Mouse (Mus musculus) CH12.LX (cell line): Measurements from ENCODE around the gene Otogl. TPM values are rescaled to one million over a fixed set of nuclear protein-coding genes. Genes with fewer than 3 reads are reported as not detected.

Source experiments
- DNase-seq: peaks from one replicate; pipeline ENCODE4 v3.0.0-alpha.2; 2013; ENCODE audit errors: extremely low read depth
- H3K27ac ChIP-seq: 2 replicates; pipeline ENCODE4 v1.5.1; 2012; ENCODE audit warnings: low read depth, mild to moderate bottlenecking, control low read depth, moderate library complexity; ENCODE audit not compliant: insufficient read depth
- H3K27me3 ChIP-seq: replicated peaks from 2 replicates; pipeline ENCODE3; 2012; ENCODE audit warnings: inconsistent platforms
- H3K36me3 ChIP-seq, 2 experiments: replicated peaks in 1 of 2; 2 replicates each; pipeline versions ENCODE3 to v1.6.1; 2012; ENCODE audit warnings: inconsistent platforms in 1 of 2, low read length in 1 of 2, mild to moderate bottlenecking in 1 of 2, mixed read lengths in 1 of 2, moderate library complexity in 1 of 2; ENCODE audit not compliant: control insufficient read depth in 1 of 2, insufficient read depth in 1 of 2
- H3K4me1 ChIP-seq, 2 experiments: 2 replicates each; pipeline ENCODE4 v1.6.1; 2012; ENCODE audit warnings: inconsistent platforms in 1 of 2, moderate library complexity in 1 of 2; ENCODE audit not compliant: insufficient read depth in 2 of 2, control insufficient read depth in 1 of 2
- H3K4me2 ChIP-seq: 2 replicates; pipeline ENCODE4 v1.6.1; 2012; ENCODE audit warnings: low read depth, mild to moderate bottlenecking, control low read depth; ENCODE audit not compliant: poor library complexity, insufficient read depth, severe bottlenecking
- H3K4me3 ChIP-seq, 3 experiments: fragments of 150-350 bp in 1 of 3; sonication (generic) in 1 of 3; replicated peaks in 1 of 3; 2 replicates each; pipeline versions ENCODE3 to v1.5.1; 2011 to 2012; ENCODE audit warnings: low read depth in 2 of 3, low read length in 2 of 3, mild to moderate bottlenecking in 2 of 3, moderate library complexity in 2 of 3, control low read depth in 1 of 3, improper control_type of control experiment in 1 of 3, inconsistent platforms in 1 of 3, mixed read lengths in 1 of 3; ENCODE audit not compliant: poor library complexity in 1 of 3
- H3K79me2 ChIP-seq: replicated peaks from 2 replicates; pipeline ENCODE4 v1.6.1; 2012; ENCODE audit warnings: mild to moderate bottlenecking, moderate library complexity; ENCODE audit not compliant: control insufficient read depth, poor library complexity, insufficient read depth, severe bottlenecking; ENCODE audit errors: extremely low read depth
- H3K9ac ChIP-seq: 2 replicates; pipeline ENCODE4 v1.6.1; 2012; ENCODE audit warnings: low read depth, mild to moderate bottlenecking, control low read depth, moderate library complexity; ENCODE audit not compliant: insufficient read depth
- H3K9me3 ChIP-seq: replicated peaks from 2 replicates; pipeline ENCODE3; 2012; ENCODE audit warnings: low read length, inconsistent platforms, mixed read lengths
- CHD1 ChIP-seq: IDR thresholded peaks from 2 replicates; pipeline ENCODE4 v1.6.1; 2012; ENCODE audit warnings: low read depth, low read length, improper control_type of control experiment, inconsistent platforms
- CTCF ChIP-seq, 2 experiments: IDR thresholded peaks in 1 of 2; conservative IDR thresholded peaks in 1 of 2; 2 replicates each; pipeline ENCODE4 v1.5.1; 2011 to 2012; ENCODE audit warnings: low read depth in 2 of 2, low read length in 2 of 2, improper control_type of control experiment in 1 of 2, inconsistent platforms in 1 of 2, mild to moderate bottlenecking in 1 of 2, moderate library complexity in 1 of 2
- E2F4 ChIP-seq: IDR thresholded peaks from 2 replicates; pipeline ENCODE4 v1.6.1; 2011; ENCODE audit warnings: low read depth, low read length, improper control_type of control experiment; ENCODE audit not compliant: insufficient replicate concordance
- EP300 ChIP-seq: IDR thresholded peaks from 2 replicates; pipeline ENCODE4 v1.6.1; 2011; ENCODE audit warnings: low read length, improper control_type of control experiment
- ETS1 ChIP-seq: conservative IDR thresholded peaks from 2 replicates; pipeline ENCODE4 v1.6.1; 2012; ENCODE audit warnings: low read depth, mild to moderate bottlenecking, inconsistent platforms, low read length, improper control_type of control experiment, moderate library complexity
- IRF4 ChIP-seq: IDR thresholded peaks from 2 replicates; pipeline ENCODE4 v1.6.1; 2014; ENCODE audit warnings: low read depth, mild to moderate bottlenecking, inconsistent platforms, low read length, improper control_type of control experiment
- JUND ChIP-seq: conservative IDR thresholded peaks from 2 replicates; pipeline ENCODE4 v1.6.1; 2011; ENCODE audit warnings: low read depth, low read length, improper control_type of control experiment
- MAX ChIP-seq: IDR thresholded peaks from 2 replicates; pipeline ENCODE4 v1.6.1; 2011; ENCODE audit warnings: low read length, improper control_type of control experiment
- MAZ ChIP-seq: IDR thresholded peaks from 2 replicates; pipeline ENCODE4 v1.6.1; 2012; ENCODE audit warnings: low read depth, mild to moderate bottlenecking, inconsistent platforms, low read length, improper control_type of control experiment, moderate library complexity
- MXI1 ChIP-seq: IDR thresholded peaks from 2 replicates; pipeline ENCODE4 v1.6.1; 2011; ENCODE audit warnings: mild to moderate bottlenecking, low read depth, low read length, improper control_type of control experiment
- MYC ChIP-seq: IDR thresholded peaks from 2 replicates; pipeline ENCODE4 v1.6.1; 2011; ENCODE audit warnings: low read depth, mild to moderate bottlenecking, improper control_type of control experiment, low read length
- NELFE ChIP-seq: IDR thresholded peaks from 2 replicates; pipeline ENCODE4 v1.6.1; 2011; ENCODE audit warnings: low read depth, low read length, improper control_type of control experiment
- NRF1 ChIP-seq: IDR thresholded peaks from 2 replicates; pipeline ENCODE4 v1.6.1; 2014; ENCODE audit warnings: low read depth, mild to moderate bottlenecking, inconsistent platforms, low read length, improper control_type of control experiment, moderate library complexity
- POLR2AphosphoS2 ChIP-seq: IDR thresholded peaks from 2 replicates; pipeline ENCODE4 v1.6.1; 2011; ENCODE audit warnings: low read depth, low read length, improper control_type of control experiment
- TBP ChIP-seq: conservative IDR thresholded peaks from 2 replicates; pipeline ENCODE4 v1.6.1; 2011; ENCODE audit warnings: low read depth, low read length, improper control_type of control experiment
- TCF12 ChIP-seq: IDR thresholded peaks from 2 replicates; pipeline ENCODE4 v1.6.1; 2014; ENCODE audit warnings: low read depth, mild to moderate bottlenecking, inconsistent platforms, low read length, improper control_type of control experiment
- ZKSCAN1 ChIP-seq: IDR thresholded peaks from 2 replicates; pipeline ENCODE4 v1.6.1; 2012; ENCODE audit warnings: low read depth, inconsistent platforms, low read length, improper control_type of control experiment, borderline replicate concordance
- ZMIZ1 ChIP-seq: IDR thresholded peaks from 2 replicates; pipeline ENCODE4 v1.6.1; 2012; ENCODE audit warnings: low read depth, mild to moderate bottlenecking, inconsistent platforms, low read length, improper control_type of control experiment
- ZNF384 ChIP-seq: IDR thresholded peaks from 2 replicates; pipeline ENCODE4 v1.6.1; 2012; ENCODE audit warnings: low read depth, low read length, improper control_type of control experiment, inconsistent platforms
- dilution Hi-C: fragments of 300-500 bp; cut with MboI; formaldehyde crosslinking; loops from 2 replicates; pipeline ENCODE4 v1.14.3; 2020; ENCODE audit warnings: low sequenced_read_pairs; ENCODE audit not compliant: extremely low pct_unique_long_range_greater_than_20kb, extremely low pct_ligation_motif_present
- in situ Hi-C: fragments of 300-500 bp; cut with MboI; formaldehyde crosslinking; loops from 3 replicates; pipeline ENCODE4 v1.14.3; 2019; ENCODE audit warnings: low sequenced_read_pairs, low pct_ligation_motif_present, low pct_unique_long_range_greater_than_20kb, mixed read lengths
- polyA plus RNA-seq: library from polyadenylated mRNA; unstranded; fragments of >175 nt; gene quantifications from 2 replicates; pipeline ENCODE4 v1.2.1, GENCODE M21; 2012; ENCODE audit warnings: low read depth; ENCODE audit not compliant: insufficient read length
- total RNA-seq, 2 experiments: library from RNA; depleted of rRNA; stranded (reverse); fragments of 300-350 nt in 1 of 2; fragments of >200 nt in 1 of 2; gene quantifications; 2 replicates each; pipeline ENCODE4 v1.2.3; 2012 to 2014

The Otogl gene
- 0.59 and 2.1 TPM in 2 replicates for total RNA-seq (2012; rRNA removed)
- total RNA-seq (2014; rRNA removed), result 3.2 and 3.4 TPM in 2 replicates
- polyA plus RNA-seq, result 0.82 and 1.1 TPM in 2 replicates

DNA sequence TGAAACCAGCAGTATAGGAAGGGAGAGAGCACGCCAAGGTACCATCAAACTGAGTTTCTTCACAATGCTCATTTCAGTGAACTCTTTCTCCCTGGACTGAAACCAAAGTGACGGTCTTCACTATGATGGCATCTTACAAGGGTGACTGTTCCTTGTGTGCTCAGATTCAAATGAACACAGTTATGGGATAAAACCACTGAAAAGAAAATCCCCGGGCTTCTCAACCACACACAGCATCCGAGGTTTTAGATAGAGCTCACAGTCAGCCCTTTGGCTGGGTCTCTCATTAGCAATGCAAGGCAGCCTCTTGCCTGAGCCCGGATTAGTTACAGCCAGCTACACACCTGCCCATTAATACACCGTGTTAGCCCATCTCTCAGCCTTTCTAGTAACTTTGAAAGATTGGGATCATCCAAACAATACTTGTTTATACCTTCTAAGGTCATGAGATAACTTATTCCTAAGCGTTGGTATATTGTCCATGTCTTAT lies at the start of gene Otogl:
Gene Otogl, minus strand, starts transcription at position 51 of the 490 bp plus-strand sequence.
- Histone ChIP-seq H3K4me3 (peak within 1 kb of the TSS; percentile 24 to 40 (median 38)), H3K4me1 (peaks cover 0 to 23% of the 10 kb centered on the region in 2 experiments; a peak in 2 of 4 replicates), H3K79me2 (no peaks in the 10 kb centered on the region), H3K9ac (peak within 1 kb of the TSS; percentile 44; the same call in 1 of the 2 replicates), H3K9me3 (peaks cover 4% of the 10 kb centered on the region), H3K4me2 (no peak within 1 kb of the TSS; the same call in none of the 2 replicates), H3K36me3 (peaks cover 0 to 3% of the 10 kb centered on the region in 2 experiments), H3K27me3 (no peaks in the 10 kb centered on the region), H3K27ac (no peak within 1 kb of the TSS)
- DNase-seq, result peak; percentile 52
- no peak for TF ChIP-seq ZNF384
- TF ChIP-seq MAX, result no peak
- 0 out of 2 replicates have a peak, but pooled peaks have one; percentile 28 for TF ChIP-seq TBP
- TF ChIP-seq ZKSCAN1, result no peak
- no peak for TF ChIP-seq ETS1
- TF ChIP-seq MXI1, result no peak
- in situ Hi-C loops (no loop called here), dilution Hi-C loops (no loop called here)

DNA sequence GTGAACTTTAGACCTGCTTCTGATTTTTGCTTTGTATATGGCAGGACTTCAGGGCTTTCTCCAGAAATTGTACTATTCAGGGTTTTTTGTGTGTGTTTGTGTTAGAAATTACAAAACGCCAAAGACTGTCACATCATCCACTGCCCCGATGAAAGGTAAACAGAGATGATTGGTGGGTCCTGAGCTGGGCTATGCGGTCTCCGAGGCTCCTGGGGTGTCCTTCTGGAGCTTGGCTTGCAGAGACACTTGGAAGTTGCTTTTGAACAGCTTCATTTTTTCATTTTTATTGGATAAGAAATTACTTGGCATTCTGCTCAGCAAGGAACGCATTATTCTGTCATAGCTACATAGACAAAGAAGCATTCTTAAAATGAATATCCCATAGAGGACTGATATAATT lies 44.7 kb upstream of the Otogl start:
- Histone ChIP-seq H3K27ac (no peak overlapping the region), H3K9ac (no peak overlapping the region), H3K36me3 (no peaks in the 10 kb centered on the region), H3K27me3 (no peaks in the 10 kb centered on the region), H3K4me3 (no peak overlapping the region), H3K9me3 (no peaks in the 10 kb centered on the region), H3K4me1 (no peaks in the 10 kb centered on the region), H3K79me2 (no peaks in the 10 kb centered on the region), H3K4me2 (no peak overlapping the region)
- in situ Hi-C loops (loop anchor here (25.0 kb wide), 1 partner anchor 231 kb away; no protein-coding TSS in a partner anchor), dilution Hi-C loops (no loop called here)
- DNase-seq, result no peak
- TF ChIP-seq JUND, result no peak

DNA sequence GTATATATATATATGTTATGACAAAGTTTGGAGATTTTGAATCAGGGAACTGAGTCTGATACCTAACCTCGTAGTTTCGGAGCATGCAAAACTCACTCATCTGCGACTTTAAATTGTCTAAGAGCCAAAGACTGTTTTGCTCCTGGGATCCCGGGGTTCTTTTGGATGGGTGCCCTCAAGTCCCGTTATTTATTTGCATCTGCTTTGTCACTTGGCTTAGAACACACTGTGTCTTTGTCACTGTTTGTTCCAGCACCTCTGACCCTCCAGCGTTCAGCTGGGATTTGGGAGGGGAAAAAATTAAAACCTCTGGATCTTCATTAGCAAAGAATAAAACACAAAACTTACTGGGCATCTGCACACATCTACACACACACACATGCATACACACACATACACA lies 42.5 kb upstream of the Otogl start:
- H3K27me3 ChIP-seq, result no peaks in the 10 kb centered on the region
- no peak overlapping the region for H3K4me3 ChIP-seq
- no peak overlapping the region for H3K9ac ChIP-seq
- DNase-seq, result no peak
- dilution Hi-C loops, result no loop called here
- TF ChIP-seq ZNF384 (no peak), MYC (no peak), JUND (no peak), MAZ (no peak), NRF1 (no peak), POLR2AphosphoS2 (no peak), NELFE (no peak), TCF12 (no peak), E2F4 (no peak), IRF4 (no peak), MAX (no peak), CTCF (conservative IDR thresholded peaks at IDR 0.05 in 1 of 2, IDR thresholded peaks at IDR 0.05 in 1 of 2; ENCODE audit: low read depth in 2 of 2, low read length in 2 of 2) (no peak), CHD1 (no peak), ZMIZ1 (no peak), EP300 (no peak)
- H3K4me1 ChIP-seq, result no peaks in the 10 kb centered on the region
- H3K36me3 ChIP-seq, result no peaks in the 10 kb centered on the region
- in situ Hi-C loops, result loop anchor here (25.0 kb wide), 1 partner anchor 233 kb away; no protein-coding TSS in a partner anchor
- H3K79me2 ChIP-seq, result no peaks in the 10 kb centered on the region
- no peak overlapping the region for H3K27ac ChIP-seq
- H3K4me2 ChIP-seq, result no peak overlapping the region
- no peaks in the 10 kb centered on the region for H3K9me3 ChIP-seq
